Mouse (Mus musculus) small intestine, adult 2 months (tissue): ENCODE measurements around the gene Atp2a1. TPM values are rescaled to one million over a fixed set of nuclear protein-coding genes. Genes with fewer than 3 reads are reported as not detected.

Experiments used
- H3K27ac ChIP-seq: fragments of 200-500 bp; 2 replicates; pipeline ENCODE4 v1.5.1; 2012; ENCODE audit warnings: low read depth, low read length, control low read depth, inconsistent platforms; ENCODE audit not compliant: insufficient read depth
- H3K27me3 ChIP-seq: fragments of 200-500 bp; 2 replicates; pipeline ENCODE4 v1.6.1; 2012; ENCODE audit warnings: mild to moderate bottlenecking, moderate library complexity, low read length, inconsistent platforms; ENCODE audit not compliant: control insufficient read depth, insufficient read depth
- H3K36me3 ChIP-seq: fragments of 200-500 bp; 2 replicates; pipeline ENCODE4 v1.6.1; 2012; ENCODE audit warnings: mild to moderate bottlenecking, low read length, control low read depth, inconsistent platforms; ENCODE audit not compliant: control insufficient read depth, insufficient read depth
- H3K4me1 ChIP-seq: fragments of 200-500 bp; 2 replicates; pipeline ENCODE4 v1.6.1; 2012; ENCODE audit warnings: low read length, inconsistent platforms, mixed read lengths; ENCODE audit not compliant: control insufficient read depth, insufficient read depth, insufficient read length
- H3K4me3 ChIP-seq: fragments of 200-500 bp; 2 replicates; pipeline ENCODE4 v1.5.1; 2012; ENCODE audit warnings: low read depth, mild to moderate bottlenecking, control low read depth, inconsistent platforms, low read length, moderate library complexity
- CTCF ChIP-seq: fragments of 200-500 bp; IDR thresholded peaks from 2 replicates; pipeline ENCODE4 v1.5.1; 2012; ENCODE audit warnings: low read depth, mild to moderate bottlenecking, control low read depth, inconsistent platforms, low read length, moderate library complexity, mixed read lengths; ENCODE audit not compliant: insufficient replicate concordance, insufficient read length; ENCODE audit errors: extremely low read depth
- POLR2A ChIP-seq: fragments of 200-500 bp; IDR thresholded peaks from 2 replicates; pipeline ENCODE4 v1.6.1; 2012; ENCODE audit warnings: low read depth, mild to moderate bottlenecking, control low read depth, inconsistent platforms, low read length, moderate library complexity
- WGBS: fragments of 180-500 bp; shearing (Covaris S2); methylation state at CpG from one replicate; pipeline ENCODE4 v1.1.7; 2018; 5-methylcytosine and 5-hydroxymethylcytosine counted together
- polyA plus RNA-seq: library from polyadenylated mRNA; depleted of rRNA; stranded (reverse); fragments of >200 nt; gene quantifications from 2 replicates; pipeline ENCODE4 v1.2.3, GENCODE M21; 2012; rRNA removed

Atp2a1 gene
- 0.08 and 0.23 TPM in 2 replicates for polyA plus RNA-seq

GRCm38 (mm10) chr7:126463004-126463403 is at the start of gene Atp2a1:
Gene Atp2a1 (minus strand): TSS chr7:126463108.
- no peak for TF ChIP-seq CTCF
- H3K27ac ChIP-seq: no peak within 1 kb of the TSS
- H3K4me3 ChIP-seq: no peak within 1 kb of the TSS
- peaks cover 13% of the 10 kb centered on the region for H3K36me3 ChIP-seq
- H3K27me3 ChIP-seq: no peaks in the 10 kb centered on the region
- WGBS: 66% methylated on average over 5 of the region's 5 CpGs
- no peaks in the 10 kb centered on the region; the same call in 1 of the 2 replicates for H3K4me1 ChIP-seq

GRCm38 (mm10) chr7:126511287-126511686 is 48.4 kb upstream of the Atp2a1 start:
- WGBS: 58% methylated on average over 3 of the region's 3 CpGs
- H3K4me1 ChIP-seq: no peaks in the 10 kb centered on the region
- no peak overlapping the region for H3K4me3 ChIP-seq
- H3K27ac ChIP-seq: no peak overlapping the region
- H3K36me3 ChIP-seq: no peaks in the 10 kb centered on the region
- TF ChIP-seq POLR2A: no peak
- TF ChIP-seq CTCF: no peak
- no peaks in the 10 kb centered on the region for H3K27me3 ChIP-seq

- no peaks in the 10 kb centered on the region for H3K36me3 ChIP-seq
- 76% methylated on average over 8 of the region's 8 CpGs for WGBS
These were observed 44.3 kb upstream of the Atp2a1 start for GRCm38 (mm10) chr7:126507126-126507778.

GRCm38 (mm10) chr7:126504913-126505312 is 42.0 kb upstream of the Atp2a1 start:
- Histone ChIP-seq H3K4me3 (no peak overlapping the region), H3K27me3 (no peaks in the 10 kb centered on the region), H3K36me3 (peaks cover 13% of the 10 kb centered on the region), H3K4me1 (no peaks in the 10 kb centered on the region), H3K27ac (no peak overlapping the region)
- no peak for TF ChIP-seq CTCF
- TF ChIP-seq POLR2A: no peak
- 38% methylated on average over 2 of the region's 2 CpGs for WGBS

More at GRCm38 (mm10) chr7:126507126-126507778, 44.3 kb upstream of the Atp2a1 start:
- Histone ChIP-seq H3K27me3 (no peaks in the 10 kb centered on the region), H3K27ac (no peak overlapping the region), H3K4me1 (no peaks in the 10 kb centered on the region), H3K4me3 (no peak overlapping the region)
- TF ChIP-seq POLR2A: no peak
- TF ChIP-seq CTCF: no peak

GRCm38 (mm10) chr7:126503273-126503878 is 40.5 kb upstream of the Atp2a1 start, which contains the start of gene Atxn2l:
Gene Atxn2l (minus strand): TSS chr7:126503437.
- Histone ChIP-seq H3K27me3 (no peaks in the 10 kb centered on the region), H3K27ac (peak within 1 kb of the TSS; percentile 89), H3K36me3 (peaks cover 26% of the 10 kb centered on the region), H3K4me1 (no peaks in the 10 kb centered on the region), H3K4me3 (peak within 1 kb of the TSS; percentile 86)
- TF ChIP-seq POLR2A: peak; percentile 41
- TF ChIP-seq CTCF: peak; percentile 73
- WGBS: 1% methylated on average over 69 of the region's 72 CpGs

DNA sequence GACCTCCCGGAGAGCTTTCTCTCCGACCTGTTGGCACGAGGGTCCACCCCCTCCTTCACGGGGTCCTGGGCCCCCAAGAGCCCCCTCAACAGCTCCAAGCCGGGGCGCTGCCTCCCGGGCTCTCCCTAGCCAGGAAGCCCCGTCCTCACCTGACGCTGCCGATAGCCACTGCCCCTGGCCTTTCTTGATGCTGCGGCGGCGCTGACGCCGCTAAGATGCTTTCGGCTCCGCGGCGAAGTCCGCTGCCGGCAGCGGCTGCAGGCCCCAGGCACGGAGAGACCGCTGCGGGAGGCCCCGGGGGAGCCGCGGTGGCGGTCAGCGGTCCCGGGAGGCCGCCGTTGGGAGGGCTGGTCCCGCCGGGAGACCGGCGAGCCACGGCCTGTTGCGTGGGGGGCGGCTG is 39.8 kb upstream of the Atp2a1 start:
- peak overlapping the region; percentile 81 for H3K27ac ChIP-seq
- WGBS: under 1% methylated on average over 40 of the region's 40 CpGs
- TF ChIP-seq POLR2A: no peak
- no peak for TF ChIP-seq CTCF
- no peaks in the 10 kb centered on the region for H3K27me3 ChIP-seq
- peak overlapping the region; percentile 86 for H3K4me3 ChIP-seq
- peaks cover 32% of the 10 kb centered on the region for H3K36me3 ChIP-seq
- no peaks in the 10 kb centered on the region for H3K4me1 ChIP-seq

DNA sequence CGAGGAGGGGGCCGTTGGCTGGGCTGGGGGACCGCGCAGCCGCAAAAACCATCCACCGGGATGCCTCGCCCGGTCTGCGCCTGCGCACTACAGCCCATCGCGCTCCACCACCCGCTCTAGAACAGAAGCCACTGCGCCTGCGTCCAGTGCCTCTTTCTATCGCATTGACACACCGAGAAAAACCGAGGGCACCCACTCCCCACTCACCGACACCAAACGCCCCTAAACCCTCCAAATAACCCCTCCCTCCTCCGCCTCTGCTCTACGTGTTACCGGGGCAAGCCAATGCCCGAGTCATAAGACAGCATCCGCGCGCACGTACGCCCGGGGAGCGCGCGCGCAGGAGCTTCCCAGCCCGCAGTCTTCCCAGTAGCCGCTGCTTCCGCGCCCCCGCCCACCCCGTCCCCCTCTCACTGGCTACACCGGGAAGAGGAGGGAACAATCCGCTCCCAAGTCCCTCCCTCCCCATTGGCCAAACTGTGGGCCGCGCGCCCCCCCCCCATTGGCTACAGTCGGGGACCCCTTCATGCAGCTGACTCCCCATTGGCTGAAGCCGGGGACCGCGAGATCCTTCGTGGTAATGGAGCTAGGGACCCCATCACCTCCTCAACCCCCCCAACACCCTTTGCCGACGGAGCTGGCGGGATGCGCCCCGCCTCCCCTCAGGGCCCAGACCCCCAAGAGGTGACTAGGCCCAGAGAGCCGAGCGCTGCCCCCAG is 39.3 kb upstream of the Atp2a1 start:
- H3K27me3 ChIP-seq: no peaks in the 10 kb centered on the region
- peak overlapping the region; percentile 86 for H3K4me3 ChIP-seq
- TF ChIP-seq POLR2A (no peak; the same call in 1 of the 2 replicates), CTCF (no peak)
- under 1% methylated on average over 55 of the region's 57 CpGs for WGBS
- H3K4me1 ChIP-seq: no peaks in the 10 kb centered on the region
- H3K36me3 ChIP-seq: peaks cover 38% of the 10 kb centered on the region
- H3K27ac ChIP-seq: peak overlapping the region; percentile 87
